Mouse (Mus musculus) bone marrow macrophage, adult 2 months (primary cell): Measurements from ENCODE around the gene Taz. TPM values are rescaled to one million over a fixed set of nuclear protein-coding genes. Genes with fewer than 3 reads are reported as not detected.

ENCODE experiments used
- H3K27ac ChIP-seq: 2 replicates; pipeline ENCODE4 v1.5.1; 2012; ENCODE audit warnings: low read depth, low read length; ENCODE audit not compliant: insufficient read depth
- H3K4me1 ChIP-seq: 2 replicates; pipeline ENCODE4 v1.6.1; 2012; ENCODE audit warnings: low read length; ENCODE audit not compliant: control insufficient read depth, insufficient read depth
- H3K4me3 ChIP-seq: 2 replicates; pipeline ENCODE4 v1.5.1; 2012; ENCODE audit warnings: mild to moderate bottlenecking, low read length, moderate library complexity; ENCODE audit not compliant: insufficient read depth
- CTCF ChIP-seq: IDR thresholded peaks from 2 replicates; pipeline ENCODE4 v1.5.1; 2012; ENCODE audit warnings: low read depth, mild to moderate bottlenecking, low read length, moderate library complexity
- POLR2A ChIP-seq: IDR thresholded peaks from 2 replicates; pipeline ENCODE4 v1.6.1; 2012; ENCODE audit warnings: mild to moderate bottlenecking, low read depth, low read length, borderline replicate concordance
- polyA plus RNA-seq: library from polyadenylated mRNA; stranded (reverse); fragments of >200 nt; gene quantifications from 2 replicates; pipeline ENCODE4 v1.2.4, GENCODE M21; 2012; ENCODE audit not compliant: missing spikeins, insufficient read depth, insufficient read length

The Taz gene
- polyA plus RNA-seq, 1 experiment, result 74.6 TPM

- peaks cover 16% of the 10 kb centered on the region for H3K4me1 ChIP-seq
- TF ChIP-seq CTCF (no peak), POLR2A (no peak)
- H3K4me3 ChIP-seq, result no peak overlapping the region
- peak overlapping the region; percentile 95 for H3K27ac ChIP-seq
Observed at GRCm38 (mm10) chrX:74277916-74278315, 3.8 kb upstream of the Taz start.

- H3K27ac ChIP-seq, result peak overlapping the region; percentile 90
- 0 out of 2 replicates have a peak, but pooled peaks have one; percentile 43 for TF ChIP-seq POLR2A
- no peak for TF ChIP-seq CTCF
- H3K4me1 ChIP-seq, result peaks cover 18% of the 10 kb centered on the region
- peak overlapping the region; percentile 71 for H3K4me3 ChIP-seq
Observed at GRCm38 (mm10) chrX:74281041-74281731, 526 bp upstream of the Taz start.

- TF ChIP-seq CTCF, result no peak
- TF ChIP-seq POLR2A, result no peak
- peak overlapping the region; percentile 82 for H3K4me3 ChIP-seq
Observed at GRCm38 (mm10) chrX:74282395-74283091, 831 bp downstream of the Taz start.

GRCm38 (mm10) chrX:74283092-74283437 lies 1.4 kb downstream of the Taz start:
- TF ChIP-seq POLR2A, result no peak
- H3K27ac ChIP-seq, result peak overlapping the region; percentile 83
- peak overlapping the region; percentile 82 for H3K4me3 ChIP-seq

More at GRCm38 (mm10) chrX:74282395-74283091, 831 bp downstream of the Taz start:
- Histone ChIP-seq H3K4me1 (peaks cover 9% of the 10 kb centered on the region), H3K27ac (peak overlapping the region; percentile 83)

GRCm38 (mm10) chrX:74293431-74293830 lies 11.7 kb downstream of the Taz start:
- H3K4me1 ChIP-seq, result peaks cover 1% of the 10 kb centered on the region
- H3K4me3 ChIP-seq, result no peak overlapping the region
- TF ChIP-seq POLR2A (no peak), CTCF (no peak)
- no peak overlapping the region for H3K27ac ChIP-seq

More at GRCm38 (mm10) chrX:74283092-74283437, 1.4 kb downstream of the Taz start:
- peaks cover 9% of the 10 kb centered on the region; the same call in 1 of the 2 replicates for H3K4me1 ChIP-seq

GRCm38 (mm10) chrX:74296538-74297448 lies 15.1 kb downstream of the Taz start, which contains the start of gene Atp6ap1:
Atp6ap1 (plus strand) TSS chrX:74297097.
- Histone ChIP-seq H3K4me1 (peaks cover 23% of the 10 kb centered on the region), H3K4me3 (peak within 1 kb of the TSS; percentile 93), H3K27ac (peak within 1 kb of the TSS; percentile 56)
- TF ChIP-seq CTCF (no peak), POLR2A (no peak)

- peak overlapping the region; percentile 36 for H3K4me3 ChIP-seq
- H3K4me1 ChIP-seq, result peaks cover 28% of the 10 kb centered on the region
- peak overlapping the region; percentile 26 for H3K27ac ChIP-seq
- TF ChIP-seq CTCF (no peak), POLR2A (no peak)
Observed at GRCm38 (mm10) chrX:74298348-74298747, 16.6 kb downstream of the Taz start.

- Histone ChIP-seq H3K4me3 (peak overlapping the region; percentile 24), H3K4me1 (peaks cover 33% of the 10 kb centered on the region), H3K27ac (peak overlapping the region; percentile 87)
- TF ChIP-seq CTCF (no peak), POLR2A (no peak)
Observed at GRCm38 (mm10) chrX:74299721-74300120, 18.0 kb downstream of the Taz start.

GRCm38 (mm10) chrX:74304867-74305700 lies 23.4 kb downstream of the Taz start, which contains the start of gene Gdi1:
Gdi1 (plus strand) TSS chrX:74304998.
- Histone ChIP-seq H3K27ac (peak within 1 kb of the TSS; percentile 72), H3K4me1 (peaks cover 25% of the 10 kb centered on the region), H3K4me3 (peak within 1 kb of the TSS; percentile 97)
- no peak for TF ChIP-seq CTCF
